Mouse (Mus musculus) c-Kit-positive CD71-positive TER-119-negative erythroid progenitor cells, embryonic 14.5 days (primary cell): ENCODE measurements around the gene Aplp2.

Source experiments
- DNase-seq: peaks from one replicate; pipeline ENCODE4 v3.0.0-alpha.2; 2013; ENCODE audit warnings: low read depth

The Aplp2 gene

DNA sequence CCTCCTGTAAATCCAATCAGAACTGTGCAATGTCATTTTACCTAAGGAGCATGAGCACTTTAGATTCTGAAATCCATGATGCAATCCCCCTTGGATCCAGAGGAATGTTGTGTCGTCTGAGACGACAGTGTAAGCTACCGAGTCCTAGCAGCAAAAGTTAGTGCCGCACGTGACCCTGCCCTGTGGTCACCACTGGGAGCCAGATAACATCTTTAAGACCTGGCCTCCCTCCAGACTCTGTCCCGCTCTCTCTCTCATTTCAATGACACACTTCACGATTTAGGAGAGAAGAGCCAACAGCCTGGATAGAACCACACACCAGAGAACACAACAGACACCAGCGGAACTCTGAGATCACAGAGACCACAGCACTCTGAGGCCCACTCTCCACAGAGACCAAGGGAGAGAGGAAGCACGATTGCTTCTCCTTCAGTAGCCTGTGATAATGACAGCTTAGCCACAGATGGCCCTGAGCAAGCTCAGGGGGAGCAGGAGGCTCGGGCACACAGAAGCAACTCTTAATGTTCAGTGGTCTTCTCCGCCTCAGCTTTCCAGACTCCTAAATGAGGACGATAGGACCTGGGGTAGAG lies 83.6 kb downstream of the Aplp2 start:
- DNase-seq: no peak

DNA sequence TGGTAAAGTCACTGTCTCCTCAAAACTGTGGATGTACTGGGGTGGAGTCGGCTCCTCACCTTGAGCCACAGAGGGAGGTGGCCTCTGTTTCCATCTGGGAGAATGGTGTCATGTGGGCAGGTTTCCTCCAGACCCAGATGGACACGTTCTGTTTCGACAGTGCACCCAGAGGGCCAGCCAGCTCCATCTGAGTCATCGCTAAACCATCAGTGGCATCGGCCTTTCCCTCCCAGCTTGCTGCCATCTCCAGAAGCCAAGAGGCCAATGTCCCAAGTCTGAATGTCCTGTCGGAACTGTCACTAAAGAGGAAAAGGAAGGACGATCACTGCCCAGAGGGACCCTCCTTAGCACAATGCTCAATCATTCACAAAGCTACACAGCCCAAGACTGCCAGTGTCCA lies 85.5 kb downstream of the Aplp2 start:
- no peak for DNase-seq

DNA sequence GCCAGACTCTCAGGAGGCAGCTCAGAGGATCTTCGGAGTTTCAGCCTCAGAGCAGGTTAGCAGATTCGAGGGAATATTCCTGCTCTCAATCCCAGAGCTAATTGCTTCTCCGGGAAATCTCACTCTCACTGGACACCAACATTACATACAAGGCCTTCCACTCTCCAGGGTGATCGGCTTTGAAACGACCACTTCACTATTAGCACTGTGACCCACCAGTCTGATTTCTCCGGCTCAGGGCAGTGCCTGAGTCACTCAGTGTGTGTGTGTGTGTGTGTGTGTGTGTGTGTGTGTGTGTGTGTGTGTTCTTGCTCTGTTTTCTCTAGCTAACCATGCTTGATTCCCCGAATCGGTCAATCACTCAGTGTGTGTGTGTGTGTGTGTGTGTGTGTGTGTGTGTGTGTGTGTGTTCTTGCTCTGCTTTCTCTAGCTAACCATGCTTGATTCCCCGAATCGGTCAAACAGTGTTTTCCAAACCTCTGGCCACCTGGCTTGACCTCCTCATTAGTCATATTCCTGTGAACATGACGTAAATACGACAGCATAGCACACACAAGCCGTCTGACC lies 89.1 kb downstream of the Aplp2 start:
- DNase-seq: no peak

DNA sequence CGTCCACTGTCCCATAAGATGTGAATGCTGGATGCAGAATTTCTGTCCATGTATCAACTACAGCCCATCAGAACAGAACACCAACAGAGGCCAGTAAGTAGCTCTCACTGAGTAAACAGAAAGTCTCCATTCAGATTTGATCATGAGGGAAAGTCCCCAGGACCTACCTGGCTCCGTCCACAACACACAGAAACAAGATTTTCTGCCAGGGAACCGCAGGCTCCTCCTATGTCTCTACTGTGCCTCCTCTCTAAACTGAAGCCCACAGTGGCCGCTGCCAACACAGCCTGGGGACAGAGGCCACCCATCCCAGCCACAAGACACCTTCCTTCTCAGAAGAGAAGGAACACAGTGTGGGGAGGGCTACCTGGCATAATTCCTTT lies 91.1 kb downstream of the Aplp2 start:
- DNase-seq: no peak

DNA sequence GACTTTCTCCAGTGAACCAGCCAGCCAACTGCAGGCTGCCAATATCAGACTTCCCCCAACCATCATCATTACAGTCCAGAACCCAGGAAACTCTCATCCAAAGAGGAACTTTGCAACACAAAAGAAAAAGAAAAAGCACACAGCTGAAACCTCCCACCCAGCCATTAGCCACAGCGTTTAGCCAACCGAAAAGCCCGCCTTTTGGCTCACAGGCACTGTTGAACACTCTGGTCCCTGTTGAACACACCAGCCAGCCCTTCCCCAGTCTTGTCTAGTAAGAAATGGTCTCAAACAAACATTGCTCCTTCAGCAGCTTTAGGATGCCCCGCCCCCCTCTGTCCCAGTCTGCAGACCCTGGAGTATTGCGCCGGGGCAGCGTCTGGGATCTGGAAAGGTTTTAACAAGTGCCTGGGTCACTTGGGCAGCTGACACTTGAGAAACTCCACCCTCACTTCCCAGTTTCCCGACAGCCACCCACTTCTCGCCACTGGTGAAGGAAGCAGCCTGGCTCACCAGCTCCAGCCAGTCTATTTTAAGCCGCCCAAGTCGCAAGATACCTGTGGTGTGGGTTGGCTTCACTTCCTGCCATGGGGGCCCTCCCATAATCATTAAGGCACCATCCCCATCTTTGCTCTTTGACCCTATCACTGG lies 91.6 kb downstream of the Aplp2 start:
- no peak for DNase-seq

DNA sequence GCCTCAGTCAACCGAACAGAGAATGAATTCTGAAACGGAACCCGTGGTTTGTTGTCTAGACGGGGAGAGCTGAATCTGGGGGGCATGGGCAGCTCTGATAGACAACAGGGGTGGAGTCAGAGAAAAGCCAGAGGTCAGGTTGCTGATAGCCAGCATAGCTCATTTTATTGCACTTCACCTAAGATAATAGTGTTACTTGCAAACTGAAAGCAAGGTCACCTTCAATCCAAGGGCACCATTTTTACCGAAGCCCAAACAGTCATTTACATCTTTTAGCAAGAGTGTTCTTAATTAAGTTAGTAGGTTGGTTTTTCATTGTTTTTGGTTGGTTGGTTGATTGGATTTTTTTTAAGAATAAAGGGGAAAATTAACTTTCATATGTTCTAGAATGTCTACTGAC lies 92.2 kb downstream of the Aplp2 start:
- DNase-seq: no peak

DNA sequence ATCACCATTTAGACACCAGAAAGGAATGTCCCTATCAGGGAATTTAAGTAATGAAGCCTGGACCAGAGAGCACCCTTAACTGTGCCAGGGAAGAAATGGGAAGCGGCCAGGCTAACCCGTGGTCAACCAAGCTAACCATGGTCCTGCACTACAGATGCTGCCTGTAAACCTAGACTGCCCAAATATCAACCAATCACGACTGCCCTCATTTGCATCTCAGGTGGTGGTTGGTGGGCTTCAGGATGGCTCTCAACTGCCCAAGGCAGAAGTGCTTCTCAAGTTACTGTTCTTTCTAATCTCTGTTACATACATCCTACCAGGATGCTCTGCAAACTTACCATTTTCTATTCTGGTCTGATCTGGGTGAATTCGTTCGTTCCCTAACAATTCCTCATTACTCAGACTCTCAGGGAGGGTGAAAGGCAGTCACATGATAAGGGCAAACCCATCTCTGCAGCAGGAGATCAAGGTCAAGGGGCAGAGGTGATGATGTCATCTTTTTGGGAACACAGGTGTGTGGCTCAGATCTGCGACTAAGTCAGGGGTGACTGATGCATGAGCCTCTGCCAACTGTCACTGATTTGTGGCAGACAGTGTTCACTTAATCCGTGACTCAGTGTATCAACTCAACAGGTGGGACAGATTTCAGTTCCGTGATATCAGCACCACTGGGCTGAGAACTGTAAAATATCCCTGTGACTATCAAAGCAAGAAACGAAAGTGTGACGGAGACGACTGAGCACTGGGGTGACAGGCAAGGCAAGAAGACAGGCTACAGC lies 92.9 kb downstream of the Aplp2 start:
- DNase-seq: no peak

DNA sequence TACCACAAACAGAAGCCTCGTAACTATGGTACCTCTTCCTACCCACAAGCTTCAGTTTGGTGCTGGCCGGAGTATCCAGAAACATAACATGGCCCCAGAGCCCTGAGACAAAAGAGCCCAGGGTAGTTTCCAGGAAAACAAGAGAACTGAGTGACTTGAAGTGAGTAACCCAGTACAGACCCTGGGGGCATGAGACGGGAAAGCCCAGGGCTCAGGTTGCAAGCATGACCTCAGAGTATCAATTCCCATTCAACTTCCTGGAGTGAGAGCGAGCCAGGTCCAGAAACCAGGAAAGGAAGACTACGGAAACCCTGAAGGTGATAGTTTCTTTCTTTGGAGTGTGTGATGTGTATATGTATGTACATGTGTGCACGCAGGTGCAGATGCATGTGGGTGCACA lies 94.1 kb downstream of the Aplp2 start:
- DNase-seq: no peak

DNA sequence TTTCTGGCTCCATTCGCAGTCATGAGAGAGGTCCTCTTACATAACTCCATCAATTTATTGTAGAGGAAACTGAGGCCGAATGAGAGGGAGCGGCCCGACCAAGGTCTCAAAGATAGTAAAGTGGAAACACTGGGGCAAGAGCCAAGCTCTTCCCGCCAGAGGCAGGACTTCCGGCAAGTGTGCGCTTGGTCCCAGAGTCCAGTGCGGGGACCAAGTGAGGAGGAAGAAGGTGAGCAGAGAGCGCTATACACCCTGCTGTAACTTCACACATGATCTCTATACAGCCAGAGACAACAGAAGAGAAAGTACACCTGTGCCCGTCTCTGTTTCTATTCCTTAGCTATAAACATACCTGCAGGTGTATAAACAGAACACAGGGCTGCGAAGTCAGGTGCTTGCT lies 94.5 kb downstream of the Aplp2 start:
- no peak for DNase-seq

DNA sequence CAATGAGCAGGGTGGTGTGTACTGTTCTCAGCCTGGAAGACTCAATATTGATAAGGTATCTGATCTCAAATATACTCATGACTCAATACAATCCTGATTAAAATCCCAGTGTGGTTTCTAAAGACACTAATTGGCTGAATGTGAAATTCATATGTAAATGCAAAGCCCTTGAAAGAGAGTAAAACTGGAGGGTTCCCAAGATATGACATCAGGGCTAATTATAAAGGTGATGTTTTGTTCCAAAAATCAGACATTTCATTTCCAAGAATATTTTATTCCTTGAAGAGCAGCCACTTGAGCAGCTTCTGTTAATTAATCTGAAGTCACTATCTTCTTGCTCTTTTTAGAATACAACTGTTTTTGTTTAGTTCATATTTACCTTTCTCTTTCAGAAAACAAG lies 96.0 kb downstream of the Aplp2 start:
- DNase-seq: no peak

DNA sequence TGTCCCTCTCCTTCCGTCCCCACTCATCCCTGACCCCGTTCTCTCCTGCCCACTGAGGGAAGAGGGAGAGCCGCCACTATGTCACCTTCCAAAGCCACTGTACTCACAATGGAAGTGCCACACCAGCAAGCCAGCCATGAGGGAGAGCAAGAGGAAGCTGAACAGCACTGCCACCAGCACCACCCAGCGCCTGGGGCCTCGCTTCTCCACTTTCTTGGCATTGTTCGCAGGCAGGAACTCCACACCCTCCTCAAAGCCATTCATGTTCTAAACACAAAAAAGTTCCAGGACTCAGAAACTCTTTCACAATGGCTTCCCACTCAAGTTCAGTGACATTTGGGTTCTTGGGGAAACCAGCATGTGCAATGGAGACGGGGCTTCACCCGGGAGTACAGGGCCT lies 103.2 kb downstream of the Aplp2 start:
- DNase-seq: no peak
